Mouse (Mus musculus) T-helper 17 cell (primary cell): ENCODE results near the gene Zfp710.
"Not testable (repeated sequence)": the region's sequence is repeated elsewhere in the genome, so short reads cannot be mapped to it uniquely, and the experiment has no call there.

Source experiments
- in situ Hi-C, 2 experiments: fragments of 300-600 bp; cut with MboI, MseI; formaldehyde crosslinking; loops; 1 replicate in 1 of 2; 2 replicates in 1 of 2; pipeline ENCODE4 v1.15.1; 2025; ENCODE audit warnings: high pct_unique_total_duplicates in 2 of 2

The Zfp710 gene

GRCm38 (mm10) chr7:80026118-80026989 lies 1.7 kb downstream of the Zfp710 start:
- in situ Hi-C loops: loop anchor here in 1 of 2 experiments (5.0 kb wide), 1 partner anchor 56 kb away; no protein-coding TSS in a partner anchor

GRCm38 (mm10) chr7:80026990-80027635 lies 2.5 kb downstream of the Zfp710 start:
- in situ Hi-C loops: loop anchor here in 1 of 2 experiments (5.0 kb wide), 1 partner anchor 55 kb away; no protein-coding TSS in a partner anchor

- in situ Hi-C loops: loop anchor here in 1 of 2 experiments (5.0 kb wide), 1 partner anchor 54 kb away; no protein-coding TSS in a partner anchor
Observed at GRCm38 (mm10) chr7:80027636-80028417, 3.2 kb downstream of the Zfp710 start.

- in situ Hi-C loops: loop anchor here in 1 of 2 experiments (5.0 kb wide), 1 partner anchor 54 kb away; no protein-coding TSS in a partner anchor
Observed at GRCm38 (mm10) chr7:80028418-80028720, 3.8 kb downstream of the Zfp710 start.

GRCm38 (mm10) chr7:80030009-80030408 lies 5.4 kb downstream of the Zfp710 start:
- in situ Hi-C loops: no loop called here

GRCm38 (mm10) chr7:80030486-80030885 lies 5.9 kb downstream of the Zfp710 start:
- in situ Hi-C loops: no loop called here

GRCm38 (mm10) chr7:80030987-80031386 lies 6.4 kb downstream of the Zfp710 start:
- in situ Hi-C loops: no loop called here

- in situ Hi-C loops: no loop called here
Observed at GRCm38 (mm10) chr7:80031478-80031877, 6.9 kb downstream of the Zfp710 start.

GRCm38 (mm10) chr7:80032216-80033052 lies 7.8 kb downstream of the Zfp710 start:
- in situ Hi-C loops: no loop called here

GRCm38 (mm10) chr7:80033064-80033717 lies 8.6 kb downstream of the Zfp710 start:
- in situ Hi-C loops: no loop called here

GRCm38 (mm10) chr7:80033771-80034170 lies 9.2 kb downstream of the Zfp710 start:
- in situ Hi-C loops: no loop called here

GRCm38 (mm10) chr7:80035086-80035485 lies 10.5 kb downstream of the Zfp710 start:
- in situ Hi-C loops: no loop called here

- in situ Hi-C loops: no loop called here
Observed at GRCm38 (mm10) chr7:80035748-80036147, 11.1 kb downstream of the Zfp710 start.

- in situ Hi-C loops: no loop called here
Observed at GRCm38 (mm10) chr7:80039699-80040098, 15.1 kb downstream of the Zfp710 start.

- in situ Hi-C loops: no loop called here
Observed at GRCm38 (mm10) chr7:80044170-80044569, 19.6 kb downstream of the Zfp710 start.

- in situ Hi-C loops: no loop called here
Observed at GRCm38 (mm10) chr7:80047041-80047440, 22.4 kb downstream of the Zfp710 start.

GRCm38 (mm10) chr7:80049746-80050145 lies 25.1 kb downstream of the Zfp710 start:
- in situ Hi-C loops: no loop called here

- in situ Hi-C loops: not testable (repeated sequence)
Observed at GRCm38 (mm10) chr7:80050382-80050781, 25.8 kb downstream of the Zfp710 start.

GRCm38 (mm10) chr7:80051835-80052234 lies 27.2 kb downstream of the Zfp710 start:
- in situ Hi-C loops: no loop called here

GRCm38 (mm10) chr7:80052261-80052660 lies 27.6 kb downstream of the Zfp710 start:
- in situ Hi-C loops: no loop called here
